Mouse (Mus musculus): ENCODE data around the gene Gpr158.
"Not testable (repeated sequence)": the region's sequence is repeated elsewhere in the genome, so short reads cannot be mapped to it uniquely, and the experiment has no call there.

Gpr158 gene

DNA sequence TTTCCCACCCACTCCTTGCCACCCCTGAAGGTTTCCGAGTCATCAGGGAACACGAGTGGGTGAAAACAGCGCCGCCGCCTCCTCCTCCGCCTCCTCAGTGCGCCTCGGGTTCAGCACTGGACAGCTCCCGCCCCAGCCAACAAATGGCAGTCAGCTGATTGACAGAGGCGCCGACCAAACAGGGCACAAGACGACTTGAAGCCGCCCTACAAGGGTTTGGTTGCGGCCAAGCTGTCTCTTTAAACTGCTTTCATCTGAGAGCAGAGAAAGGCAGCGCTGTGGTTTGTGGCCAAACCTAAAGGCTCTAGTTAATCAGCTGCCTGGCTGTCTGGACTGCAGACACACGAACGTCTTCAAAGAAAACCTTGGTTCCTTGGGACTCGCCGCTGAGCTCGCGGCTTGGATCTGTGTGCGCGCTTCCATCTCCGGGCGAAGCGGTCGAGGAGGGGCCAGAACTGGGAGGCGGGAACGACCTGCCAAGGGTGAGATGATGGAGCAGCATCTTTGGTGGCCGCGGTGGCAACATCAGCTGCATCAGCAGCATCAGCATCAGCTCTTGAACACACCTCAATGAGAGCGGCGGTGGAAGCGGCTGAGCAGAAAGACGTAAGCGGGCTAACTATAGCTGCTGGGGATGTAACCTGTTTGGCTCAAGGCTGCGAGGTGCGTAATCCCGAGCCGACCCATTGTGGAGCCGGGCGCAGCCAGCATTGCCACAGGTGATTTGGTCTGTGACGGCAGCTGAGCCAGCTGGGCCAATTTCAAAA, at the start of gene Gpr158:
Gene Gpr158, plus strand, starts transcription at position 198 of the 767 bp plus-strand sequence.
- peak; percentile 94 for DNase-seq

DNA sequence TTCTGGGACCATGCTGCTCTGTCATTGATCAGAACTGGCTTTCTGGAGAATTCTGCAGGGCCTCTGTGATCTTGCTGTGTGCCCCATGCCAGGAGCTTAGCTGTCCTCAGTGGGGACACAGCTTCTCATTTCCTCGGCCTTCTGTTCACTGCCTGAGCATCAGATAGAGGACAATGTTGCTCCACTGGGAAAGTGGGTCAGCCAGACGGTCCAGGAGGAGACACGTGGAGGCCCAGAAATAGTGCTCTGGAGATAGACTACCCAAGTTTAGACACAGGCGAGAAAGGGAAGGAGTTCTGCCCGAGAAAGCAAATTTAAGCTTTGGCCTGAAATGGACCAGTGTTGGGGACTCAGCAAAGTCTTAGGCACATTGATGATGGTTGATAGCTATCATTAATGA, 23.5 kb upstream of the Gpr158 start:
- no peak for DNase-seq

DNA sequence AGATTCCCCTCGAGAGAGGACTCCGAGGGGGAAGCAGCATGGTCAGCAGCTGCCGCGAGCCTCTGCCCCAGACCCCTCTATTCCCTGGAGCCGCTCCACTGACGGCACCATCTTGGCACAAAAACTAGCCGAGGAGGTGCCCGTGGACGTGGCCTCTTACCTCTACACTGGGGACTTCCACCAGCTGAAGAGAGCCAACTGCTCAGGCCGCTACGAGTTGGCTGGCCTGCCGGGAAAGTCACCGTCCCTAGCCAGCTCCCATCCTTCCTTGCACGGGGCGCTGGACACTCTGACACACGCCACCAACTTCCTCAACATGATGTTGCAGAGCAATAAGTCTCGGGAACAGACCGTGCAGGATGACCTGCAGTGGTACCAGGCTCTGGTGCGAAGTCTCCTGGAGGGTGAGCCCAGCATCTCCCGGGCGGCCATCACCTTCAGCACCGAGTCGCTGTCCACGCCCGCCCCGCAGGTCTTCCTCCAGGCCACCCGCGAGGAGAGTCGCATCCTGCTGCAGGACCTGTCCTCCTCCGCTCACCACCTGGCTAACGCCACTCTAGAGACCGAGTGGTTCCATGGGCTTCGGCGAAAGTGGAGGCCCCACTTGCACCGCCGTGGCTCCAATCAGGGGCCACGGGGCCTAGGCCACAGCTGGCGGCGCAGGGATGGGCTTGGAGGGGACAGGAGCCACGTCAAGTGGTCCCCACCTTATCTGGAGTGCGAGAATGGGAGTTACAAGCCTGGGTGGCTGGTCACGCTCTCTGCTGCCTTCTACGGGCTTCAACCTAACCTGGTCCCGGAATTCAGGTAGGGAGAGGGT, 1.2 kb downstream of the Gpr158 start:
- peak; percentile 38 for DNase-seq

DNA sequence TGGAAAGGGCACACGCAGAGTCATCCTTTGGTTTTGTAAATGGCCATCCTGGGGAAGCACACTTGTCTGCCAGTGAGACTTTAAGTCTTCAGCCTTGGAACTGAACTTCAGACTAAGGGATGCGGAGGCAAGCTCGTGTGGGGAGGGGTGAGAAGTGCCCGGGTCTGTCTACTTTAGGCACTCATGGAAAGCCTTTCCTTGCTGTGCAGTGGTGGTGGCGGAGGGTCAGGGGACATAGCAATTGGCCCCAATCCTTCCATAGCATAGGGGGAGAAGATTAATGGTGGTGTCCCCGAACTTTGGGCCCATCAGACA, 1.8 kb downstream of the Gpr158 start:
- peak; percentile 3 for DNase-seq

DNA sequence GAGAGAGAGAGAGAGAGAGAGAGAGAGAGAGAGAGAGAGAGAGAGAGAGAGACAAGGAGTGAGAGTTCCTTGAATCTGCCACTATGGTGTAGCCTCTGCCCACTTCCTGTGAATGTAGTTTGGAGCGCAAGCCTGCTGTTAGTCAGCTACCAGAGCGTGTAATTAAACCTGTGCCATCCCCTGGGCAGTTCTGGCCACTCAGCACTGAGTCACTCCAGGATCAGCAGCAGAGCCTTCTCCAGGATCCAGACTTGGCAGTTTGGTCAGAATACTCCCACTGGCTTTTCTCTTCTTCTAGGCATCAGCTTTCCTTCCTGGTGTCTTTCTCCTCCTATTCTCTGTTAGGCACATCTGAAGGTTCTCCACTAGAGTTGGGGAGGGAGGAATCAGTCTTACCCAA, 2.2 kb downstream of the Gpr158 start:
- no peak for DNase-seq

DNA sequence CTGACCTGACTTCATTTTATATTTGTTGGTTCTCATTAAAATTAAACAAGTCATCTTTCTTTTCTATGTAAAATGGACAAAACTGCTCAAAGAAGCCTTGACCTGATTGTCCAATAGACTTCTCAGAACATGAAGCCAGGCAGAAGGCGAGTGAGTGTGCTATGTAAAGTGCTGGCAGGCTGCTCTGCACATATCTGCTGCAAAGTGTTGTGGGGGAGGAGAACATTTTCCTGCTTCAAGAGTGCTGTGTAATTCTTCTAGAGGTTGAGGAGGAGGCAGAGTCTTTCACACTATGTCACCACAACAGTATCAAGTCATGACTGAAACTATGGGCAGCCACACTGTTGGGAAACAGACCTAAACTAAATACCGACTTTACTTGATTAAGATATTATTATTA, 12.2 kb downstream of the Gpr158 start:
- no peak for DNase-seq

DNA sequence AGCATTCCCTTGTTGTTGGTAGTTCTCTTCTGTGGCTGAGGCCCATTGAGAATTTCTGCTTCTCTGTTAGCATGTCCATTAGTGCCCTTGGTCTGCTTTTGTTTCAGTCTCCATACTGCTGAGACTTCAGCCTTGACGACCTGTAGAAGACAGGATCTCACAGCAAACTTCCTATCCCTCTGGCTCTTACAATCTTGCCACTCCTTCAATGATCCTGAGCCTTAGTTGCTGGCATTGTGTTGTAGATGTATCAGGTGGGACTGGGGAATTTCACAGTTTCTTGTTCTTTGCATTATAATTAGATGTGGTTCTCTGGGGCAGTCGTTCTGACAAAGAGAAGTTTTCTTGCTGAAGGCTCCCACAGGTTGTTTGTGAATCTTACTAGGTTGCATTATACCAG, 25.4 kb downstream of the Gpr158 start:
- no peak for DNase-seq

DNA sequence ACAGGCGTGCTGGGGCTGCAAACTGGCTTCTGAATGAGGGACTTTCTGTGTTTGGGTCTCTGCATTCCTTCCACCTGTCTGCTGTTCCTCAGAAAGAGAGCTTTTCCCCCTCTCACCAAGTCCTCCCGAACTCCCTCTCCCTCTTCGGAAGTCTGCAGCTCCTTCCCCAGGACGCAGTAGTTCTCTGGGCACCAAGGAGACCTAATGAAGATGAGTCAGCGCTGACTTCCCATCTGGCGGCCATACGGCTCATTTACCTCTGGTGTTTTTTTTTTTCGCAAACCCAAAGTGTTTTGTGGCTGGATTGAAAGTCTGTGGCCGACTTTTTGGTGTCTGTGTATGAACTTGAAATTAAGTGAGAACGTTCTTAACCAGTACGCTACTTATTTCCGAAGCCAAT, 30.0 kb downstream of the Gpr158 start:
- no peak for DNase-seq

DNA sequence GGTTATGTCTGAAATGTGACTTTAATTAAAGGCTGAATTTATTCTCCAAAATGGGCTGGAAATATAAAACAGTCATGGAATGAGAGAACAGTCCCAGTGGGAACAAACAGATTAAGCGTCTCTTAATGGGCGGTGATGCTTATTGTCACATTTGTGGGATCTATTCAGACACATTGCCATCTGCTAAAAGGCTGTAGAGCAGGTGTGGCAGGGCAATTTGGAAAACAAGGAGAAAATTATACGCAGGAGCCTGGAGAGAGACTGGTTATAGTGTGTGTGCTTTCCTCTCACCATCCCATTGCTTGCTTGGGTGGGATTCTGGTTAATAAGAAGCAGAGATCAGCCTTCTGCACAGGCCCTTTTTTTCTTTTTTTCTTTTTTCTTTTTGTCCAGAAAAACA, 32.3 kb downstream of the Gpr158 start:
- DNase-seq: no peak

DNA sequence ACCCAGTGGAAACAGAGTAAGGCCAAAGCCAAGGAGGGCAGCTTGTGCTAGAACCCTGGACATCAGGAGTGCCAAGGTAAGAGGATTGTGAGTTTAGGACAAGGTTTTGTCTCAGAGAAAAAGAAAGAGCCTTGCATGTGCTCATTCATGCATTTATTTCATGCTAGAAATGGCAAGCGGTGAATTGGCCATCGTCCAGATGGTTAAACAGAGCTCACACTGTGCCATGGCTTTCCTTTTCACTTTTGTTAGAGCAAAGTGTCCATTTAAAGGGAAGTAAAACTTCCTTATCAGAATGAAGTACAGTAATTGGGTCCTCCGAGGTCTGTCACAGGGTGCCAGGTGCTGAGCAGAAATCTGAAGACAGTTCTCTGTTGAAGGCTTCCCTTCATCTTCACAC, 38.3 kb downstream of the Gpr158 start:
- DNase-seq: no peak

DNA sequence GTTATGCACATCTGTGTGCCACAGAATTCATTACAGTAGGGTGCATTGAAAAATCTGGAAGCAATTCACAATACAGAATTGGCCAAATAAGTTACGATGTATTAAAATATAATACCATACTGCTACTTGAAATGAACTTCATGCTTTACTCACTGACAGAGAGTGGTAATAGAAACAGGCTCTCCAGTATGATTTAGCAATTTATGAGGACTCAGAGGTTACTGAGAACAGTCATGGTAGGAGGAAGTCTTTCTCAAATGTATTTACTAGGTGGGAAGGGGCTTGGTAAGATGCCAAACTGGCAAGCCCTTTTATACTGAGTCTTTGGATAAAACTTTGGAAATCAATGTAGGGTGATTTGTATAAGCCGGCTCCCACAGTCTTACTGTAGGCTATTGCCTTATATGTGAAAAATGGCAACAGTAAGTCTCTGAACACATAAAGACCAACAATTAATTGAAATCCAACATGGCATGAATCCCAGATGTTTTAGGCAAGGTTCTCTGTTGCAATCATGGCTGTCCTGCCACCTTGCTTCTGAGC, 40.2 kb downstream of the Gpr158 start:
- no peak for DNase-seq

DNA sequence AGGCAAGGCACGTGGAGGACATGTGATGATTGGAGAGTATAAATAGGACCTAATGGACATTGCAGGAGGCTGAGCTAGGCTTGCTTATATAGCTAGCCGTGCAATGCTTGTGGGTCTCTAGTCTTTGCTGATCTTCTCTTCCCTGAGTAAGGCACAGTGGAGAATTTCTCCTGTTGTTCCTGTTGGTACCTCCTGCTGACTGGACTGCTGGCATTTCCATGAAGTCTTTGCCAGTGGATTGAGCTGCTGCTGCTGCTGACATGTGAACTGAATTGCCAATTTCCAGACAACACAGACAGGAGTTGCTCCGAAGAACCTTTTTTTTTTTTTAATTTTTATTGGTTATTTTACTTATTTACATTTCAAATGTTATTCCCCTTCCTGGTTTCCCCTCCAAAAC, 41.5 kb downstream of the Gpr158 start:
- DNase-seq: no peak

DNA sequence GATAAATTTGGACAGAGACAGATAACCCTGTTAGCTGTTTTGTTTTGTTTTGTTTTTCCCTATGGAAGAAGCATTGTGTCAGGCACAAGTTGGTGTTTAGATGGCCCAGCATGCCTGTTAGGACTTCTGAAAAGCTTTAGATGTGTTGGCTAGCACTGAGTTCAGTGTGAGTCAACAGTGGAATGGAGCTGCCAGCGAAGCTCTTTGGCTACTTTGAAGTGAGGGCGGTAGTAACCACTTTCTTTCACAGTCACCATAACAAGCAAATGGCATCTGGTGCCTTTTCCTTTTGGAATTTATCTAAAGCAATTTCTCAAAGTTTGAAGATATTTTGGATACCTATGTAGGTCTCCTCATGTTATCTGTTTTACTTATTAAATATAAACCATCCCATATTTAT, 62.9 kb downstream of the Gpr158 start:
- no peak for DNase-seq

DNA sequence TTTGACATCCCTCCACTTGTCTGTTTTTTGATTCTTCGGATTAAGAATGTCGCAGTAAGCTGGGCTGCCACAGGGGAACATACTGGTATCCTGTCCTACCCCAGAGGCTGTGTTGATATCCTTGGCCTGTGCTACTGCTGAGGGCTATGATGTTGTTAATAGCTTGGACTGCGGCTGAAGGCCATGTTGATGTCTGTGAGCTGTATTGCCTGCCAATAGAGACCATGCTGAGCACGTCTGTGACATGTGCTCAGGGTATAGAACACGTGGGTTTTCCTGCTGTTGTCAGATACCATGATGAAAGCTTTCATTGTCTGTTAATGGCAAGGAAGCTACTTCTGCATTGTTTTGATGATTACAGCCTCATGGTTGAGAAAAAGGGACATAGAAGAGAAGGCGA, 63.8 kb downstream of the Gpr158 start:
- DNase-seq: no peak

DNA sequence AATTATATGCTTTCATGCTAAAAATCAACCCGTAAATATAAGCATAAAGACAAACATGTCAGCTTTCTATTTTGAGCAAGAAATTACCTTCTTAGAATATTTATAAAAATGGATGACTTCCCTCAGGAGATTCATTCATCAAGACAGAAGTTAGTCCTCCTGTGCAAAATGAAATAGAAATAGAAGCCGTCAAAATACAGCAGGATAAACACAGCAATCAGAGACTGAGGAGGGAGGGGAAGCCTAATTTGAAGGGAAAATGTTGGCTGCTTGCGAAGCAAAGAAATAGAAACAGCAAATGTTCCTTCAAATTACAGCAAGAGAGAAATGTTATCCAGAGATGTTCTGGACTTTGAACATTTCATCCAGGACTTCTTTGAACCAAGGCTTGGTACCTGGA, 72.3 kb downstream of the Gpr158 start:
- no peak for DNase-seq

DNA sequence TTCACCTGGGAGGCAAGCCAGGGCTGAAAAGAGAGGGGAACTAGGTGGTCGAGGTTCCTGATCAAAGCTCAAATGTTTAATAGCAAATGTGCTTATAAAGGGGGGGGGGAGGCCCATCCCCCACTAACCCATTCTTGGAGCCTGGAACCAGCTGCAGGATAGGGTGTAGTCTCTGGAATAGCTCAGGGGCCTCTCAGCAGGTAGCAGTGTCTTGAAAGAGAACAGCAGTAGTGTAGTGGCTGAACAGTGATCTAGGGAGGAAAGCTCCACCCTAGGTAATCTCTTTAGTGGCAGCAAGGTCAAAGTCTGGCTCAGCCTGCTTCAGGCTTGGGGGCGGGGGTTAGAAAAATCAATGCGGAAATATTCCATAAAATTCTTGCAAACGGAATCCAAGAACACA, 93.3 kb downstream of the Gpr158 start:
- DNase-seq: not testable (repeated sequence)

DNA sequence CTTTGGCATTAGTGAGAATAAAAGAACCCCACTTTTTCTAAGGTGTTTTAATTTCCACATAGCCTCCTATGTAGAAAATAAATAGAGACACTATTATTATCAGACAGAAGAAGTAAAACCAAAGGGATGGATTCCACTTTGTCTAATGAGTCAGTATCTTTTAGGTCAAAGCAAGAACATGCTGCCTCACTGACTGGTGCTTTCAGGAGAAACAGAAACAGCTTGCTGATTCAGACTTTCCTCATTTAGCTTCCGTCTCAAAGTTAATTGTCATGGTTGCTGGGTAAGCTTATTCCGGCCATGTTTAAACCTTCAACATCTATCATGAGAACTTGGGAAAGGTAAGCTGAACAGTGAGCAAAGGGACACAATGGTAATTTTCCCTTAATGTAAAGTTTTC, 107.6 kb downstream of the Gpr158 start:
- no peak for DNase-seq

DNA sequence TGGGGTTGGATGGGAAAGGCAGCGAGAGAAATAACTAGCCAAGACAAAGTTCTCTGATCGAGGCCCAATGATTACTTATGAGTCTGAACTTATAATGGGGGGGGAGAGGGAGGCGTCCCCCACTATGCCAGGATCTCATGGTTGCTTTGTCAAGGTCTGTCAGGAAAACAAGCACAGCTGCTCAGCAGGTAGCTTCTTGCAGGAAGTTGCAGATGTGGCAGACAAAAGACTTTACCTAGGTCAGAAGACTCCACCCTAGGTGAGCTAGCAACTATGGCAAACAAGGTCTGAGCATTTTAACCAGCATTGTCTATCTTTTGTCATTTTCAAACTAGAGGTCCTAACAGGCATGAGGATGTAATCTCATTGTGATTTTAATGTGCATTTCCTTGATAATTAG, 129.5 kb downstream of the Gpr158 start:
- DNase-seq: no peak

DNA sequence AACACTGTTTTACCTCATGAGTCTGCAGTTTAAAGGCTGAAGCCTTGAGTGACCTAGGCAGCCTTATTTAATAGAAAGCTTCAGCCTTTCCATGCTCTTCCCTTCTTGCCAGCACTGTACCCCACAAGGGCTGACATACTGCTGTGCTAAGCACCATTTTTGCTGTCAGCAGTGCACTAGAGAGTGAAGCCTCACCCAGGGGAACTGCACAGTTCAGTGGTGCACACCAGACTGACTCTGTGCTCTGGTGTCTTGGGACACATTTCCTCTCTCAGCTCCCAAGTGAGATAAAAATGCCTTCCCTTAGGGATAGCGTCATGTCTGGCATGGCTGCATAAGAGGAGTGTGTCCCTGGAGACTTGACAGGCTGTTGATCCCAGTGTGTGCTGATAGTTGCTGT, 130.6 kb downstream of the Gpr158 start:
- DNase-seq: no peak

DNA sequence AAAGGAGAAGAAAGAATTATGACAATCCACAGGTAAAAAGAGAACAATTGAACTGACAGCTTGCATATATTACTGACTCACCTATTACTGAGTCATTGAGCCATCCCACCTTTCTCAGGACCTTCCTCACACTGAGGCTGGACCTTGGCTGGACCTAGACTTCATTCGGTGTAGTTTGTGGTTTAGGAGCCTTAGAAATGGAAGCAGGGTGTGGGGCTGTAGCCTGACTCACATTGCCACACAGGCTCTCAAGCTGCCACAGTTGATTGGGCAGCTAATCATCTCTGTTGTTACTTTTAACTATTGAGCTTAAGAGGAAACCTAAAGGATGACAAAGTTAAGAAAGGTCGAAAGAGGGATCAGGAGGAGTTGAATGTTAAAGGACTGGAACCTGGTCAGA, 132.1 kb downstream of the Gpr158 start:
- no peak for DNase-seq

DNA sequence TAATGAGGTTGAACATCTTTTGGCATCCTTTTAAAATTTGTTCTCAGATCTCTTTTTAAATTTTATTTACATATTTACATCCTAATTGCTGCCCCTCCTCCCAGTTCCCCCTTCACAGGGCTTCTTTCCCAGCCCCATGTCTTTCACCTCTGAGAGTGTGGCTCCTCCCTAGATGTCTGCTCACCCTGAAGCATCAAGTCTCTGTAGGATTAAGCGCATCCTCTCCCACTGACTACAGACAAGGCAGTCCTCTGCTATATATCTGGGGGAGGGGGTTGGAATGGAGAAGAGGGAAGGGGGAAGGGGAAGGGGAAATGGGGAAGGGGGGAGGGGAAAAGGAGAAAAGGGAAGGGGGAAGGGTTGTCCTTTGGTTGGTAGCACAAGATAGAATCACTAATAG, 140.1 kb downstream of the Gpr158 start:
- no peak for DNase-seq

DNA sequence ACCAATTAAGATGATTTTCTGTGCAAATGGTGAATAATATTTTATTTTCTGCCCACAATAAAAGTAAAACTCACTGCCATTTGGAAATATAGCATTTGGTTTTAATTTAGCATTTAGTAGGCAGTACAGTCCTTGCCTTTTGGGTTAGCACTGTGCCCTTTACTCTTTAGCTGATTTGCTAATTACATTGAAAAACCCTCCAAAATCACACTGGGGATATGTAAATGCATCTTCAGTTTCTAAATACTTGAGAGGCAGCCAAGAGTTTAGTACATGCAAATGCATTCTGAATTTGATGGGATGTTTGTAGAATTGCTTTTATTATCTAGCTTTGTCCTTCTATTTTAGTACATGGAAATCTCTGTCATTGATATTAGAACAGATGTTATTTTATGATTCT, 163.4 kb downstream of the Gpr158 start:
- no peak for DNase-seq

DNA sequence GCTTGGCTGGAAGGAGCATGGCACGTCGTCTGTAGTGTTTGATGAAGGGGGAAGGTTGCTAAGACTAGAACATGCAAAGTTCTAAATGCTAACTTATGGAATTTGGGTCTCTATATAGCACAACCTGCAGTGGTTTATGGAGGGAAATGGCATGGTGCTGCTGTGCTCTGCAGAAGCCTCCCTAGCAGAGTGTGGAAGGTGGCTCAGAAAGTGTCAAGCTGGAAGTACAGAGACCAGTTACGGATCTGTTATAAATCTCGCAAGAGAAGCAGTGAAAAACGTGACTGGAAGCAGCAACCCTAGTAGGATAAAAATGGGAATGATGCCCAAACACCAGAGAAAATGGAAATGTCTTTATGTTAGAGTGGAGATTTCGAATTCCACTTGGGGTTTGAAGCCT, 251.8 kb downstream of the Gpr158 start:
- DNase-seq: no peak

DNA sequence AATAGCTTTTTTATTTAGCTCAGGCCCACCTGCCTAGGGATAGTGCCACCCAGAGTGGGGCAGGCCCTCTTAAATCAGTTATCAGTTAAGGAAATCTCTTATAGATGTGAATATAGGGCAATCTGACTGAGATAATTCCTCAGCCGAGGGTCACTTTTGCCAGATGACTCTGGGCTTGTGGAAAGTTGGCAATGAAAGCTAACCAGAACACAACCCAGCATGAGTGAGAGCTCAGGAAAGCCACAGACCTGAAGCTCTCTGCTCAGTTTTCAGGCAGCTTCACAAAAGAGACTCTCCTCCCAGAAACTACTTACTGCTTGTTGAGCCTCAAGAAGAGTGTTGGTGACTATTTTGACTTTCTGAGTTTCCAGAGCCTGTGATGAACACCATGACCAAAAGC, 264.8 kb downstream of the Gpr158 start:
- DNase-seq: no peak
